Mouse (Mus musculus) brain, embryonic 14.5 days (tissue): ENCODE results near the gene Ankle1.
A peak's percentile ranks its signal among the peaks of the same experiment; 100 is the strongest.

Source experiments
- CTCF ChIP-seq: fragments of 200-500 bp; IDR thresholded peaks from 2 replicates; pipeline ENCODE4 v1.5.1; 2012; ENCODE audit warnings: inconsistent platforms, mild to moderate bottlenecking, moderate library complexity, borderline replicate concordance; ENCODE audit not compliant: insufficient read depth, insufficient read length; ENCODE audit errors: extremely low read depth
- POLR2A ChIP-seq: fragments of 200-500 bp; IDR thresholded peaks from 2 replicates; pipeline ENCODE4 v1.6.1; 2012; ENCODE audit warnings: mild to moderate bottlenecking, inconsistent platforms, borderline replicate concordance; ENCODE audit not compliant: poor library complexity, insufficient read depth, insufficient read length, severe bottlenecking; ENCODE audit errors: extremely low read depth

GRCm38 (mm10) chr8:71366771-71367528 is 38.9 kb upstream of the Ankle1 start, which contains the start of gene Use1:
- TF ChIP-seq CTCF (no peak), POLR2A (peak; percentile 43; the same call in 1 of the 2 replicates)
